ENCODE assay signal across 11 mouse cellular contexts in genomic region chr4:45869021-45869815, GRCm38 (mm10). TPM values are rescaled to one million over a fixed set of nuclear protein-coding genes. Genes with fewer than 3 reads are reported as not detected.
A peak's percentile ranks its signal among the peaks of the same experiment; 100 is the strongest.
DNase-seq lines count a peak whose midpoint lies in the region; ATAC-seq lines count a peak whose summit lies in the region.
"Had no signal": no experiment of that assay in that cellular context is flagged by ENCODE, and none has a peak within 500 bp of the region (broad histone marks: within the 10 kb centered on the region; RNA-seq: fewer than 3 reads in every experiment).

No protein-coding gene starts in this region.

- H3K36me3 ChIP-seq in forebrain, embryonic 12.5 days (replicated peaks), result no peaks in the 10 kb centered on the region
- no peaks in the 10 kb centered on the region for H3K36me3 ChIP-seq in limb, embryonic 15.5 days

- peak; percentile 7 for DNase-seq in right cerebral cortex, postnatal 4 days
- DNase-seq in right cerebral cortex, adult 2 months (ENCODE audit: low spot score in 2 of 2), result no peak
- no peak for DNase-seq in MN1 (ENCODE audit: low spot score)
- DNase-seq in adrenal gland, postnatal 36 days, result no peak
- no peak for DNase-seq in thymus, postnatal 0 days (ENCODE audit: low spot score)
- DNase-seq: kidney, postnatal 36 days had no signal

- no peak overlapping the region for H3K9ac ChIP-seq in forebrain, embryonic 12.5 days
- no peak overlapping the region; the same call in 1 of the 2 replicates for H3K9ac ChIP-seq in limb, embryonic 15.5 days

- no peak for ATAC-seq in forebrain, embryonic 12.5 days (ENCODE audit: low FRiP score)
- ATAC-seq in limb, embryonic 15.5 days (ENCODE audit: insufficient number of reproducible peaks, low FRiP score, low TSS enrichment, low read depth), result no peak

- H3K27ac ChIP-seq in forebrain, embryonic 12.5 days, result no peak overlapping the region
- no peak overlapping the region for H3K27ac ChIP-seq in limb, embryonic 15.5 days

- H3K27me3 ChIP-seq in forebrain, embryonic 12.5 days, result peaks cover 4% of the 10 kb centered on the region; the same call in 1 of the 2 replicates
- no peaks in the 10 kb centered on the region for H3K27me3 ChIP-seq in limb, embryonic 15.5 days

- H3K4me1 ChIP-seq in forebrain, embryonic 12.5 days, result peaks cover 18% of the 10 kb centered on the region
- peaks cover 9% of the 10 kb centered on the region for H3K4me1 ChIP-seq in limb, embryonic 15.5 days

- H3K9me3 ChIP-seq in forebrain, embryonic 12.5 days, result no peaks in the 10 kb centered on the region
- no peaks in the 10 kb centered on the region for H3K9me3 ChIP-seq in limb, embryonic 15.5 days

- H3K4me2 ChIP-seq in forebrain, embryonic 12.5 days, result peak overlapping the region; percentile 30; the same call in 1 of the 2 replicates
- H3K4me2 ChIP-seq in limb, embryonic 15.5 days, result peak overlapping the region; percentile 31; the same call in 1 of the 2 replicates

- H3K4me3 ChIP-seq in forebrain, embryonic 12.5 days (replicated peaks), result no peak overlapping the region
- H3K4me3 ChIP-seq in limb, embryonic 15.5 days, result no peak overlapping the region

- WGBS in forebrain, embryonic 12.5 days, result 28% methylated on average over 24 of the region's 24 CpGs
- 24% methylated on average over 24 of the region's 24 CpGs for WGBS in limb, embryonic 15.5 days

RNA-seq across cellular contexts. Expression of gene Stra6l, which starts 20.8 kb away (rescaled TPM):
- 0.65 and 1.2 TPM in 2 replicates for polyA plus RNA-seq in forebrain, embryonic 12.5 days (2016; fragmentation: Nextera tagmentation; extraction: Ambion mirVana)
- polyA plus RNA-seq in limb, embryonic 15.5 days (2015; fragmentation: Nextera tagmentation; extraction: Ambion mirVana), result 0.61 and 0.63 TPM in 2 replicates
- under 1 TPM; 0.13 to 0.43 TPM for total RNA-seq in adrenal gland, postnatal 36 days (2021)
- 0.14 and 0.21 TPM in 2 replicates for polyA plus RNA-seq in thymus, postnatal 0 days (2015; fragmentation: Nextera tagmentation; extraction: Ambion mirVana)
- total RNA-seq: gastrocnemius, adult 8-10 months; neutrophil, adult 5-6 weeks had no signal

RNA-seq across cellular contexts. Expression of gene Ccdc180, which starts 20.9 kb away (rescaled TPM):
- 0.11 and 0.17 TPM in 2 replicates for polyA plus RNA-seq in forebrain, embryonic 12.5 days (2016; fragmentation: Nextera tagmentation; extraction: Ambion mirVana)
- polyA plus RNA-seq in limb, embryonic 15.5 days (2015; fragmentation: Nextera tagmentation; extraction: Ambion mirVana), result 0.03 and 0.04 TPM in 2 replicates
- total RNA-seq in adrenal gland, postnatal 36 days (2021), result under 1 TPM; 0.13 to 0.23 TPM
- polyA plus RNA-seq in thymus, postnatal 0 days (2015; fragmentation: Nextera tagmentation; extraction: Ambion mirVana), result 0.17 and 0.20 TPM in 2 replicates
- total RNA-seq: gastrocnemius, adult 8-10 months had no signal

RNA-seq across cellular contexts. Expression of gene Igfbpl1, which starts 42.5 kb away (rescaled TPM):
- 55.9 and 74.5 TPM in 2 replicates for polyA plus RNA-seq in forebrain, embryonic 12.5 days (2016; fragmentation: Nextera tagmentation; extraction: Ambion mirVana)
- polyA plus RNA-seq in limb, embryonic 15.5 days (2015; fragmentation: Nextera tagmentation; extraction: Ambion mirVana), result 0.08 TPM in 1 of 2 replicates, not detected in the other
- total RNA-seq in adrenal gland, postnatal 36 days (2021), result not detected
- polyA plus RNA-seq in thymus, postnatal 0 days (2015; fragmentation: Nextera tagmentation; extraction: Ambion mirVana), result not detected in 2 replicates
- total RNA-seq: gastrocnemius, adult 8-10 months; neutrophil, adult 5-6 weeks had no signal
- polyA plus RNA-seq: liver, embryonic 16.5 days had no signal

Comparison
In these comparisons a context has a peak if more than half of its experiments do, and no peak if none do; other contexts are left out.
1. RNA of gene Igfbpl1, which starts 42.5 kb away (polyA plus RNA-seq): 55.9 to 74.5 TPM in forebrain, embryonic 12.5 days; 0.08 TPM in limb, embryonic 15.5 days and not detected in thymus, postnatal 0 days; every median in the first group is over 10 times any median in the second.